ENCODE assay signal across 23 mouse cellular contexts in genomic region chr15:25779522-25780191, GRCm38 (mm10).
DNase-seq lines count a peak whose midpoint lies in the region; ATAC-seq and TF ChIP-seq lines count a peak whose summit lies in the region.
"Had no signal": no experiment of that assay in that cellular context is flagged by ENCODE, and none has a peak within 500 bp of the region (broad histone marks: within the 10 kb centered on the region; RNA-seq: fewer than 3 reads in every experiment).

No protein-coding gene starts in this region.

- peak overlapping the region; percentile 60; the same call in 1 of the 2 replicates for H3K27ac ChIP-seq in forebrain, embryonic 10.5 days
- H3K27ac ChIP-seq in forebrain, embryonic 15.5 days (replicated peaks) = no peak overlapping the region
- peak overlapping the region; percentile 40; the same call in 1 of the 2 replicates for H3K27ac ChIP-seq in hindbrain, embryonic 13.5 days
- no peak overlapping the region for H3K27ac ChIP-seq in hindbrain, postnatal 0 days
- peak overlapping the region; percentile 15; the same call in 1 of the 2 replicates for H3K27ac ChIP-seq in testis, adult 2 months (ENCODE audit: control insufficient read depth, insufficient read depth, low read depth, low read length)
- H3K27ac ChIP-seq: left cerebral cortex, adult 2 months; limb, embryonic 10.5 days had no signal

- TF ChIP-seq POLR2A in testis, adult 2 months (IDR thresholded peaks at IDR 0.05; ENCODE audit: control insufficient read depth, low read depth, low read length) = no peak

- H3K4me2 ChIP-seq in forebrain, embryonic 15.5 days (replicated peaks) = no peak overlapping the region
- no peak overlapping the region for H3K4me2 ChIP-seq in hindbrain, embryonic 13.5 days
- H3K4me2 ChIP-seq in hindbrain, postnatal 0 days (ENCODE audit: low read depth, low read length) = no peak overlapping the region
- H3K4me2 ChIP-seq: heart, embryonic 12.5 days had no signal

- peaks cover 55% of the 10 kb centered on the region for H3K4me1 ChIP-seq in forebrain, embryonic 10.5 days
- H3K4me1 ChIP-seq in forebrain, embryonic 15.5 days = peaks cover 34% of the 10 kb centered on the region
- H3K4me1 ChIP-seq in hindbrain, embryonic 13.5 days (replicated peaks) = peaks cover 26% of the 10 kb centered on the region
- 0 out of 2 replicates have a peak, but pooled peaks cover 6% of the 10 kb centered on the region for H3K4me1 ChIP-seq in hindbrain, postnatal 0 days (ENCODE audit: insufficient read depth, low read length)
- H3K4me1 ChIP-seq in testis, adult 2 months (ENCODE audit: control insufficient read depth, insufficient read depth, low read length) = peaks cover 10% of the 10 kb centered on the region; the same call in 1 of the 2 replicates

- no peak for ATAC-seq in forebrain, embryonic 15.5 days (replicated peaks)
- ATAC-seq in hindbrain, embryonic 13.5 days (ENCODE audit: low FRiP score) = no peak
- ATAC-seq in hindbrain, postnatal 0 days = no peak
- ATAC-seq: CD4-positive, CD25-positive, alpha-beta regulatory T cell, adult 4 months; liver, postnatal 0 days had no signal

- 76% methylated on average over 23 of the region's 23 CpGs for WGBS in forebrain, embryonic 10.5 days
- WGBS in forebrain, embryonic 15.5 days = 60% methylated on average over 23 of the region's 23 CpGs
- 57% methylated on average over 23 of the region's 23 CpGs for WGBS in hindbrain, embryonic 13.5 days
- WGBS in hindbrain, postnatal 0 days = 61% methylated on average over 23 of the region's 23 CpGs

- no peak overlapping the region for H3K4me3 ChIP-seq in forebrain, embryonic 10.5 days
- no peak overlapping the region for H3K4me3 ChIP-seq in forebrain, embryonic 15.5 days
- H3K4me3 ChIP-seq in hindbrain, embryonic 13.5 days = no peak overlapping the region
- H3K4me3 ChIP-seq in hindbrain, postnatal 0 days (ENCODE audit: low read length) = no peak overlapping the region
- H3K4me3 ChIP-seq in testis, adult 2 months (ENCODE audit: control insufficient read depth, low read depth, low read length) = peak overlapping the region; percentile 65
- H3K4me3 ChIP-seq: heart, embryonic 12.5 days; left cerebral cortex, adult 2 months; limb, embryonic 10.5 days had no signal

- no peaks in the 10 kb centered on the region for H3K27me3 ChIP-seq in forebrain, embryonic 10.5 days (ENCODE audit: poor library complexity, severe bottlenecking)
- no peaks in the 10 kb centered on the region for H3K27me3 ChIP-seq in forebrain, embryonic 15.5 days
- H3K27me3 ChIP-seq in hindbrain, embryonic 13.5 days = no peaks in the 10 kb centered on the region
- no peaks in the 10 kb centered on the region for H3K27me3 ChIP-seq in hindbrain, postnatal 0 days (ENCODE audit: insufficient read depth, low read length)
- H3K27me3 ChIP-seq in testis, adult 2 months (ENCODE audit: control insufficient read depth, insufficient read depth, low read length) = no peaks in the 10 kb centered on the region
- H3K27me3 ChIP-seq: heart, embryonic 12.5 days had no signal

- no peak overlapping the region for H3K9ac ChIP-seq in forebrain, embryonic 15.5 days (replicated peaks)
- H3K9ac ChIP-seq in hindbrain, embryonic 13.5 days = no peak overlapping the region
- H3K9ac ChIP-seq in hindbrain, postnatal 0 days (replicated peaks; ENCODE audit: low read length) = no peak overlapping the region
- H3K9ac ChIP-seq: heart, embryonic 12.5 days; liver, postnatal 0 days had no signal

- intact Hi-C loops in left cerebral cortex, postnatal 25 days (cut with DNase I) = no loop called here

- H3K36me3 ChIP-seq in forebrain, embryonic 10.5 days (replicated peaks) = peaks cover 88% of the 10 kb centered on the region
- 0 out of 2 replicates have a peak, but pooled peaks cover 6% of the 10 kb centered on the region for H3K36me3 ChIP-seq in forebrain, embryonic 15.5 days
- peaks cover 50% of the 10 kb centered on the region for H3K36me3 ChIP-seq in hindbrain, embryonic 13.5 days
- peaks cover 23% of the 10 kb centered on the region; the same call in 1 of the 2 replicates for H3K36me3 ChIP-seq in hindbrain, postnatal 0 days (ENCODE audit: insufficient read depth, low read length)
- H3K36me3 ChIP-seq in testis, adult 2 months (ENCODE audit: control insufficient read depth, insufficient read depth, low read length) = no peaks in the 10 kb centered on the region

- no peak for TF ChIP-seq CTCF in hindbrain, postnatal 0 days (IDR thresholded peaks at IDR 0.05; ENCODE audit: low read depth)
- TF ChIP-seq CTCF in testis, adult 2 months (IDR thresholded peaks at IDR 0.05; ENCODE audit: control insufficient read depth, insufficient read depth, insufficient replicate concordance, low read depth, low read length) = no peak

- DNase-seq in forebrain, embryonic 10.5 days (ENCODE audit: extremely low spot score, low spot score) = no peak
- no peak for DNase-seq in hindbrain, postnatal 0 days (ENCODE audit: low spot score)
- DNase-seq in testis, postnatal 10 days (ENCODE audit: low spot score) = no peak
- no peak for DNase-seq in left cerebral cortex, postnatal 25 days (ENCODE audit: low spot score in 2 of 2)
- no peak for DNase-seq in ovary, adult 18-20 months (ENCODE audit: low spot score)
- DNase-seq: adrenal gland, postnatal 36 days; cerebellum, adult 11-12 months; cerebellum, postnatal 14 days; embryo, embryonic 11 days; heart, postnatal 14 days; kidney, adult 8-10 months; kidney, postnatal 25 days; liver, postnatal 0 days; lung, postnatal 10 days; right cerebral cortex, postnatal 4 days; thymus, postnatal 36 days had no signal

- H3K9me3 ChIP-seq in forebrain, embryonic 10.5 days = no peaks in the 10 kb centered on the region
- no peaks in the 10 kb centered on the region for H3K9me3 ChIP-seq in forebrain, embryonic 15.5 days
- H3K9me3 ChIP-seq in hindbrain, embryonic 13.5 days = no peaks in the 10 kb centered on the region
- H3K9me3 ChIP-seq in hindbrain, postnatal 0 days (ENCODE audit: low read length) = no peaks in the 10 kb centered on the region
- H3K9me3 ChIP-seq: heart, embryonic 12.5 days; limb, embryonic 10.5 days had no signal

Comparison
In these comparisons a context has a peak if more than half of its experiments do, and no peak if none do; other contexts are left out.
1. H3K27ac ChIP-seq: peak in forebrain, embryonic 10.5 days (single experiment), hindbrain, embryonic 13.5 days (single experiment) and testis, adult 2 months (single experiment); none in forebrain, embryonic 15.5 days (single experiment) and hindbrain, postnatal 0 days (single experiment).